10 mouse cellular contexts compared by ENCODE assay signal in genomic region chr2:173306734-173307525, GRCm38 (mm10). TPM values are rescaled to one million over a fixed set of nuclear protein-coding genes. Genes with fewer than 3 reads are reported as not detected.
DNase-seq lines count a peak whose midpoint lies in the region; ATAC-seq lines count a peak whose summit lies in the region.
"Had no signal": no experiment of that assay in that cellular context is flagged by ENCODE, and none has a peak within 500 bp of the region (broad histone marks: within the 10 kb centered on the region; RNA-seq: fewer than 3 reads in every experiment).

No protein-coding gene starts in this region.

- 0 out of 2 replicates have a peak overlapping the region, but pooled peaks have one; percentile 25 for H3K9ac ChIP-seq in forebrain, embryonic 14.5 days (ENCODE audit: low read length)
- H3K9ac ChIP-seq in heart, embryonic 16.5 days (ENCODE audit: low read length), result peak overlapping the region; percentile 34; the same call in 1 of the 2 replicates
- H3K9ac ChIP-seq in lung, embryonic 15.5 days, result no peak overlapping the region

- WGBS in forebrain, embryonic 14.5 days, result 18% methylated on average over 9 of the region's 11 CpGs
- 18% methylated on average over 11 of the region's 11 CpGs for WGBS in heart, embryonic 16.5 days
- 31% methylated on average over 11 of the region's 11 CpGs for WGBS in lung, embryonic 15.5 days

- peak overlapping the region; percentile 48 for H3K4me2 ChIP-seq in forebrain, embryonic 14.5 days (ENCODE audit: low read length)
- H3K4me2 ChIP-seq in heart, embryonic 16.5 days (ENCODE audit: low read depth, low read length), result peak overlapping the region; percentile 47
- H3K4me2 ChIP-seq in lung, embryonic 15.5 days, result peak overlapping the region; percentile 35; the same call in 1 of the 2 replicates

- no peak overlapping the region for H3K4me3 ChIP-seq in forebrain, embryonic 14.5 days (ENCODE audit: low read depth, low read length)
- H3K4me3 ChIP-seq in heart, embryonic 16.5 days (ENCODE audit: low read length), result peak overlapping the region; percentile 13; the same call in 1 of the 2 replicates
- no peak overlapping the region for H3K4me3 ChIP-seq in lung, embryonic 15.5 days

- peaks cover 12% of the 10 kb centered on the region for H3K4me1 ChIP-seq in forebrain, embryonic 14.5 days (ENCODE audit: control insufficient read depth, insufficient read depth, low read length)
- H3K4me1 ChIP-seq in heart, embryonic 16.5 days (ENCODE audit: control insufficient read depth, insufficient read depth, low read length), result peaks cover 18% of the 10 kb centered on the region
- peaks cover 19% of the 10 kb centered on the region for H3K4me1 ChIP-seq in lung, embryonic 15.5 days

- H3K36me3 ChIP-seq in forebrain, embryonic 14.5 days (ENCODE audit: control insufficient read depth, insufficient read depth, low read length), result no peaks in the 10 kb centered on the region
- H3K36me3 ChIP-seq in heart, embryonic 16.5 days (ENCODE audit: control insufficient read depth, insufficient read depth), result no peaks in the 10 kb centered on the region
- no peaks in the 10 kb centered on the region for H3K36me3 ChIP-seq in lung, embryonic 15.5 days
- H3K36me3 ChIP-seq: G1E had no signal

- H3K9me3 ChIP-seq in forebrain, embryonic 14.5 days (replicated peaks; ENCODE audit: control insufficient read depth, low read length), result no peaks in the 10 kb centered on the region
- H3K9me3 ChIP-seq in heart, embryonic 16.5 days (replicated peaks; ENCODE audit: control insufficient read depth, low read length), result 0 out of 2 replicates have a peak, but pooled peaks cover 2% of the 10 kb centered on the region
- no peaks in the 10 kb centered on the region for H3K9me3 ChIP-seq in lung, embryonic 15.5 days

- peak overlapping the region; percentile 83 for H3K27ac ChIP-seq in forebrain, embryonic 14.5 days (ENCODE audit: low read depth, low read length)
- H3K27ac ChIP-seq in heart, embryonic 16.5 days (ENCODE audit: low read length), result peak overlapping the region; percentile 88
- peak overlapping the region; percentile 59; the same call in 1 of the 2 replicates for H3K27ac ChIP-seq in lung, embryonic 15.5 days
- H3K27ac ChIP-seq: macrophage had no signal

- DNase-seq in 3T3-L1 (ENCODE audit: low read depth, low spot score), result peak; percentile 78
- DNase-seq in brain, adult 2 months (ENCODE audit: low read depth, low spot score), result peak; percentile 92
- peak; percentile 96 for DNase-seq in forebrain, embryonic 14.5 days (ENCODE audit: low spot score)
- peak; percentile 76 for DNase-seq in kidney, postnatal 14 days
- DNase-seq in retina, adult 2 months (ENCODE audit: low read depth, low spot score), result peak; percentile 9
- peak; percentile 25 to 70 for DNase-seq in urinary bladder, postnatal 36 days (ENCODE audit: low spot score in 2 of 2)

- ATAC-seq in forebrain, embryonic 14.5 days, result peak; percentile 96
- peak; percentile 85 for ATAC-seq in heart, embryonic 16.5 days (replicated peaks; ENCODE audit: extremely low read depth, insufficient read depth, low FRiP score)
- ATAC-seq in lung, embryonic 15.5 days (ENCODE audit: borderline replicate concordance, extremely low read depth, low FRiP score, low TSS enrichment), result peak; percentile 71; the same call in 1 of the 2 replicates

- no peaks in the 10 kb centered on the region for H3K27me3 ChIP-seq in forebrain, embryonic 14.5 days (replicated peaks; ENCODE audit: control insufficient read depth, insufficient read depth, low read length)
- no peaks in the 10 kb centered on the region for H3K27me3 ChIP-seq in heart, embryonic 16.5 days (ENCODE audit: control insufficient read depth, insufficient read depth, low read length)
- H3K27me3 ChIP-seq in lung, embryonic 15.5 days, result peaks cover 6% of the 10 kb centered on the region; the same call in 1 of the 2 replicates

RNA-seq across cellular contexts. Expression of gene Pmepa1, which starts 30.6 kb away (rescaled TPM):
- polyA plus RNA-seq in forebrain, embryonic 14.5 days (2014; fragmentation: Nextera tagmentation; extraction: Ambion mirVana), result 6.9 and 8.8 TPM in 2 replicates
- polyA plus RNA-seq in heart, embryonic 16.5 days (2015; fragmentation: Nextera tagmentation; extraction: Ambion mirVana), result 4.1 and 4.3 TPM in 2 replicates
- polyA plus RNA-seq in lung, embryonic 15.5 days (2015; fragmentation: Nextera tagmentation; extraction: Ambion mirVana), result 7.3 and 7.7 TPM in 2 replicates
- polyA plus RNA-seq: G1E had no signal

Comparison
In these comparisons a context has a peak if more than half of its experiments do, and no peak if none do; other contexts are left out.
1. DNase-seq: peak in every context shown above with its lines; median percentile 96 in forebrain, embryonic 14.5 days; 92 in brain, adult 2 months; 78 in 3T3-L1; 76 in kidney, postnatal 14 days; 48 in urinary bladder, postnatal 36 days; 9 in retina, adult 2 months.